Mouse (Mus musculus) CD4-positive, CD25-positive, alpha-beta regulatory T cell, adult 2 months (primary cell): ENCODE measurements around the gene Stat2.

Source experiments
- DNase-seq: peaks from one replicate; pipeline ENCODE4 v3.0.0-alpha.2; 2012; ENCODE audit warnings: low read depth, low spot score

The Stat2 gene

GRCm38 (mm10) chr10:128338948-128339347 lies 68.6 kb downstream of the Stat2 start:
- DNase-seq: no peak

GRCm38 (mm10) chr10:128340257-128340656 lies 69.9 kb downstream of the Stat2 start:
- peak; percentile 42 for DNase-seq
